Mouse (Mus musculus) heart, postnatal 14 days (tissue): ENCODE measurements at regions not wholly inside any gene's neighbourhood (a gene's known extent, or its start where the extent isn't known, plus 50 kb on each side); places are given as distances from the start of the nearest gene placed in this dataset.

Source experiments
- DNase-seq, 2 experiments: peaks; one replicate each; pipeline ENCODE4 v3.0.0; 2021 to 2022
- intact Hi-C: fragments of 180-260 bp; cut with DNase I; formaldehyde crosslinking; loops from one replicate; pipeline ENCODE4 v1.15.1; 2025

DNA sequence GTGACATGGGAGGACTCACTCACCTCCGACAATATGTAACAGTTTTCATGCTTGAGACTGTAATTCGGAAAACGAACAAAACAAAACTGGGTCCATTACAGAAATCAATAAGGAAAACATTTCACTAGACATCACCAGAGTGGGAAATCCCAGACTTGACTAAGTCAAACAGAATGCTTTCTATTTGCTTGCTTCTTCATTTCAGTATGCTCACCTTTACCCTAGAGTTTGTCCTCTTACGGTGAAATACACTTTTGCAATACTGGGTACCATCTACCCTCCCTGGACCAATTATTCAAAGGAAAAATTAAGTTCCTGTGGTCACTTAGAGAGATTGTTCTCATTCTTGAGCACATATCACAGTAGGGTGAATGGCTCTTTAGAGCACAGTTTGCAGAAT, 613.4 kb upstream of the 4930412O13Rik start:
- intact Hi-C loops, result no loop called here
- DNase-seq, result no peak

DNA sequence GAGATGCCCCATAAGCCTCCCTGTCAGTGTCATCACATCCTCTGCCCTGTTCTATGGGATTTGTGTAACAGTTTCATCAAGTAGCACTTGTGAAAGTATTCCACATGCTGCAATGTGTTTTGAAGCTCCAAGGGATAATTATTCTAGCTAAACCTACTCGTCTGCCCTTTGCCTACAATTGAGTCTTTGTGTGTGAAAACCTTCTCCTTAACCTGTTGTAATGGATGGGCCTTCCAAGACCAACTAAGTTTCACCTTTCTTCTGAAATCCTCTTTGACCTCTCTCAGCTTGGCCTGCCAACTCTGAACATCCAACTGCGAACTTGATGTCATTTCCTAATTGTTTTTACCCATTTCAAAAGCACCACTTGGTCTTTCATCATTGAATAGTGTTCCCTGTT, 597.6 kb upstream of the 4930412O13Rik start:
- intact Hi-C loops, result no loop called here
- DNase-seq, result no peak

GRCm38 (mm10) chr2:9285800-9286199, 595.3 kb upstream of the 4930412O13Rik start:
- intact Hi-C loops, result no loop called here
- no peak for DNase-seq

GRCm38 (mm10) chr2:9287077-9287476, 594.0 kb upstream of the 4930412O13Rik start:
- DNase-seq, result no peak
- intact Hi-C loops, result no loop called here

DNA sequence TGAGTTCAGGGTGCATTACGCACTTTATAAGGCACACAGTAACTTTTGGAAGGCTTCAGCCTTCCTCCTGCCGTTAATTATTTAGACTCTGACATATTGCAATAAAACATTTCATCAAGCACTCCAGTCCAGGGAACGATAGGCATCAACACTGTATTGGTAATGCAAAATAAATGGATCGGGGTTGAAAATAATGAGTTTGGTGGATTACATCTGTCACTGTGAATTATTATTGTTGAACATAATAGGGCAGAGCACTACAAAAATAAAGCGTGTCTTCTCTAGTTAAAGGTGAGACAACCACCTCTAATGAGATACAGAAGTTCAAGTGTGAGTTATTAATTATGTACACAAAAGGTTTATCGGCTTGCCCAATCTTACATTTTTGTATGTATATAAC, 593.4 kb upstream of the 4930412O13Rik start:
- intact Hi-C loops, result no loop called here
- DNase-seq, result no peak

DNA sequence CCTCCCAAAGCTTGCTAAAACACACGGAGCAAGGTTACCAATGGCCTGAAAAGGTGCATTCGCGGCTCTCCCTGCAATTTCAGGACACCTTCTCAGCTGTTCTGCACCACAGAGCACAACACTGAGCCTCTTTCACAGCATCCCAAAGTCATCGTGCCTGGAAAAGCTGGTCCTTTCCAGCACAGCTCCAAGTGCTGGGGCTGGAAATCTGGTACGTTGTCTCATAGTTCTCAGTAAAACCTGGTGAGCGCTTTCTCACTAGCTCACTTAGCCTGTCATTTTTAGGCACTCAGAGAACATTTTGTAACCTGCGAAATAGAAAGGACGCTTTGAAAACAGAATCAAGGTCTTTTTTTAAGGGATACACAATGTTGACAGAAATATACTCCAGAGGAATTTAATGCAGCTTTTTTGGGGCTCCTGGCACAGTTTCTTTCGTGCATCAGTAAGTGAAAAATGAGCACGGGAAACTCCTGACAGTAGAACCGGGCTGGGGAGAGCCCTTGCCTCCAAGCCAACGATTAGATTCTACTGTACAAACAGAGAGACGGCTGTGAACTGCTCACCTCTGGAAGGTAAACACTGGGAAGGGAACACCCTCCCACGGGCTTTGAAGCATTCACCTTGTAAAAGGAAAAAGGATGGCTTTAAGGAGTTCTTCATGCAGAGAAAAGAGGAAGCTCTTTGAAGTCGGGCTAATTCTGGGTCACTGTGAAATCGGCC, 549.3 kb upstream of the 4930412O13Rik start:
- DNase-seq, result no peak
- intact Hi-C loops, result no loop called here

GRCm38 (mm10) chr2:9348982-9349381, 532.1 kb upstream of the 4930412O13Rik start:
- DNase-seq, result no peak
- intact Hi-C loops, result no loop called here

DNA sequence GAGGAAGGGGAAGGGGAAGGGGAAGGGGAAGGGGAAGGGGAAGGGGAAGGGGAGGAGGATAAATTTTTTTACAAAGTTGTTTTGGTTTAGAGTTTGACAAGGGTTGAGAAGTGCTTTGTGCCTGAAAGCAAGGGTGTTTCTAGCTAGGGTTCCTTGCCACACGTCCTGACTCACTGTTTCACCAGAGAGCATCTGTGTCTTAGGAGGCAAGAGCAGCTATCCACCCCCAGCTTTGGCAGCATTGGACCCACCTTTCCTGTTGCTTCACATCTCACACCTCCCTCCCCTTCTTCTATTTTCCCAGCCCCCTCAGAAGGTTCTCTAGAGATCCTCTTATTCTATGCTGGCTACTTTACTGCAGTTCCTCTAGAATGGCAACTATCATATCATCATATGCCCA, 531.1 kb upstream of the 4930412O13Rik start:
- DNase-seq, result no peak
- intact Hi-C loops, result no loop called here

- DNase-seq, result no peak
- intact Hi-C loops, result no loop called here
Measured at GRCm38 (mm10) chr2:9352190-9352589, 528.9 kb upstream of the 4930412O13Rik start.

DNA sequence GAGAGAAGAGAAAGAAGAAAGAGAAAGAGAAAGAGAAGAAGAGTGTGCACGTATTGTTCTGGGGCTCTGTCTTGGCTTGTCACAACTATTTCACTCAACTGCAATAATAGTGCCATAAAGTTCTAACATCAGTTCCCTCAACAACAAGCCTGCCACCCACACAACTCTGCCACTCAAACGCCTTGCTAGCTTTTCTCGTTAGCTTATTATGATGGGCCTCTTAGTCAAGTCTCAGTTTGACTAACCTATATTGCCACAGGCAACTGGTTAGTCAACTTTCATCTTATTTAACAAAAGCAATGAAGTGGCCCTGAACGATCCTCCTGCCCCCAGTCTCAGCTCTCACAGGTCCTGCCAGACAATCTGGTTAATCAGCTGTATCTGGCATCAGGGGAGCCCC, 521.0 kb upstream of the 4930412O13Rik start:
- no peak for DNase-seq
- intact Hi-C loops, result no loop called here

DNA sequence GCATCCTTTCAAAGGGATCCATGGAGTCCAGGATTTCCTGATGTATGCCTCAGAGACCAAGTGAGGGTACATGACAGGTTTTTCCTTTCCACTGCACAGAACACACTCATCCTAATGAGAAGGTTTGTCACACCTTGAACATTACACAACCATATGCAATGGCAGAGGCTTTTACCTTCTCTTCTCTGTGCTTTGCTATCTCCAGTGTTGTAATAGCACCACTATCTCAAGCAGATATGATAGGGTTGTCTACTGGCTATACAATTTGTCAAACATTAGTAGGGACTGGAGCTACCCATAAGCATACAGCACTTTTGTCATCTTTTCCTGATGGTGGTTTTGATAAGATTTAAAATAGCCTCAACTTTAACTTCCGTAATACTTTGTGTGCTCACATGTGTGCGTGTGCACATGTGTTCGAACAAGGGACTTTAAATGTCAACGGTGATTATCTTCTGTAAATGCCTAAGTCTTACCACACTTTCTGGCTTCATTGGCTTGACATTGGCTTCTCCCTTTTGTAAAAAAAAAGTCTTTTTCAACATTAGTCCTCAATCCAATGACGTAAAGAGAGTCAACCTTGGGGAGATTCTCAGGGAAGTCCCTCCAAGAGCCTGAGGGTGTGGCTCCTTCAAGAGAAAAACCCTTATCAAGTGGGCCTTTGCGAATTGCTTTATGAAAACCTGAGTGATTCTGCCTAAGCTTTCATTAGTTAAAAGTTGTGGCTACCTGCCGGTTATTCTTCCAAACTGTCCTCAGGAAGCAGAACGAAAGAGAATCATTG, 513.1 kb upstream of the 4930412O13Rik start:
- DNase-seq, result no peak
- intact Hi-C loops, result no loop called here

GRCm38 (mm10) chr2:9369572-9369971, 511.5 kb upstream of the 4930412O13Rik start:
- intact Hi-C loops, result no loop called here
- no peak for DNase-seq

GRCm38 (mm10) chr2:9386566-9386965, 494.5 kb upstream of the 4930412O13Rik start:
- DNase-seq, result no peak
- intact Hi-C loops, result no loop called here

GRCm38 (mm10) chr2:9388058-9388457, 493.0 kb upstream of the 4930412O13Rik start:
- no peak for DNase-seq
- intact Hi-C loops, result no loop called here

DNA sequence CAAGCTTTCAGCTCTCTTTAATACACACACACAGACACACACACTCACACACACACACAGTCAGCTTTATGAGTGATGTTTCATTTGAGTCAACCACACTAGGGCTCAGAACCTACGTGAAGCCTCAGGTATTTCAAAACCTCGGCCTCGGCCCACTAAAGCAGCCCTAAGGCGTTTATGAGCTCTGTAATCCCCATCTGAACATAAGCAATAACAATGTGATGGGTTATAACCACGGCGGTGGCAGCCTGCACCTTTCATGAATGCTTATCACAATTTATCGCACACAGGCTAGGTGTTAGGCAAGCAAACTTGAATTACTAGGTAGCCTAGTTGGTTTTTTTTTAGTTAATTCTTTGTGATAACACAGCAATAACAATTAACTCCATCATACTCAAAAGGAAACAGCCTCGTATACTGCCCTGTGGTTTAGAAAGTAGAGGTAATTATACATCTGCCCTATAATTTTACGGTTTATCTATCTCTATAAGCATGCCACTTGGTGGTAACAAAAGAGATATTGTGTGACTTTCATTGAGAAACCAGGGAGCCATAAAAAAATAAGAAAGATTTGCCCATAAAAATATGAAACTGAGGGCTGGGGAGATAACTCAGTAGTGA, 485.6 kb upstream of the 4930412O13Rik start:
- DNase-seq, result no peak
- intact Hi-C loops, result no loop called here

- DNase-seq, result no peak
- intact Hi-C loops, result no loop called here
Measured at GRCm38 (mm10) chr2:9401461-9401860, 479.6 kb upstream of the 4930412O13Rik start.

- DNase-seq, result no peak
- intact Hi-C loops, result no loop called here
Measured at GRCm38 (mm10) chr2:9402281-9402680, 478.8 kb upstream of the 4930412O13Rik start.

- no peak for DNase-seq
- intact Hi-C loops, result no loop called here
Measured at GRCm38 (mm10) chr2:9409075-9409474, 472.0 kb upstream of the 4930412O13Rik start.

GRCm38 (mm10) chr2:9422686-9423085, 458.4 kb upstream of the 4930412O13Rik start:
- DNase-seq, result no peak
- intact Hi-C loops, result no loop called here

GRCm38 (mm10) chr2:9423534-9423933, 457.5 kb upstream of the 4930412O13Rik start:
- intact Hi-C loops, result no loop called here
- DNase-seq, result no peak

GRCm38 (mm10) chr2:9433110-9433940, 447.7 kb upstream of the 4930412O13Rik start:
- intact Hi-C loops, result no loop called here
- peak; percentile 2 to 10 for DNase-seq
